Mouse (Mus musculus) stomach, embryonic 16.5 days (tissue): ENCODE measurements around the gene Gdpd5. TPM values are rescaled to one million over a fixed set of nuclear protein-coding genes. Genes with fewer than 3 reads are reported as not detected.
A peak's percentile ranks its signal among the peaks of the same experiment; 100 is the strongest.
"Not testable (repeated sequence)": the region's sequence is repeated elsewhere in the genome, so short reads cannot be mapped to it uniquely, and the experiment has no call there.

Source experiments
- ATAC-seq: fragments of 200-750 bp; cut with Nextera tagmentation; 2 replicates; pipeline ENCODE4 v1.8.0; 2017; ENCODE audit warnings: moderate number of reproducible peaks, moderate TSS enrichment; ENCODE audit not compliant: insufficient read depth, low FRiP score
- H3K27ac ChIP-seq: fragments of 300-500 bp; sonication (generic); 2 replicates; pipeline ENCODE4 v1.5.1; 2014; ENCODE audit warnings: low read length
- H3K27me3 ChIP-seq: fragments of 300-500 bp; sonication (generic); 2 replicates; pipeline ENCODE4 v1.6.1; 2014; ENCODE audit warnings: low read length, control low read depth, mixed read lengths; ENCODE audit not compliant: control insufficient read depth, insufficient read depth
- H3K36me3 ChIP-seq: fragments of 300-500 bp; sonication (generic); 2 replicates; pipeline ENCODE4 v1.6.1; 2014; ENCODE audit warnings: low read length; ENCODE audit not compliant: control insufficient read depth, insufficient read depth
- H3K4me1 ChIP-seq: fragments of 300-500 bp; sonication (generic); 2 replicates; pipeline ENCODE4 v1.6.1; 2014; ENCODE audit warnings: low read length, control low read depth, mixed read lengths; ENCODE audit not compliant: control insufficient read depth, insufficient read depth
- H3K4me2 ChIP-seq: fragments of 300-500 bp; sonication (generic); 2 replicates; pipeline ENCODE4 v1.6.1; 2014; ENCODE audit warnings: low read depth, low read length, mixed read lengths
- H3K4me3 ChIP-seq: fragments of 300-500 bp; sonication (generic); replicated peaks from 2 replicates; pipeline ENCODE4 v1.5.1; 2014; ENCODE audit warnings: mild to moderate bottlenecking, low read length
- H3K9ac ChIP-seq: fragments of 300-500 bp; sonication (generic); 2 replicates; pipeline ENCODE4 v1.6.1; 2014; ENCODE audit warnings: low read length
- H3K9me3 ChIP-seq: fragments of 300-500 bp; sonication (generic); replicated peaks from 2 replicates; pipeline ENCODE4 v1.6.1; 2016; ENCODE audit warnings: low read length, control low read depth; ENCODE audit not compliant: control insufficient read depth
- WGBS: fragments of 180-500 bp; shearing (Covaris S2); extraction: QIAGEN DNeasy Blood & Tissue Kit; methylation state at CpG from one replicate; pipeline ENCODE4 v1.1.7; 2014; 5-methylcytosine and 5-hydroxymethylcytosine counted together
- polyA plus RNA-seq: library from polyadenylated mRNA; unstranded; fragments of >200 nt; fragmentation: Nextera tagmentation; extraction: Ambion mirVana; gene quantifications from 2 replicates; pipeline ENCODE4 v1.2.1, GENCODE M21; 2015

Gdpd5 gene
- polyA plus RNA-seq, 1 experiment from 2014 or later = 17.1 TPM

GRCm38 (mm10) chr7:99362137-99362536 is 19.1 kb upstream of the Gdpd5 start:
- WGBS = 81% methylated on average over 2 of the region's 2 CpGs

GRCm38 (mm10) chr7:99365069-99365468 is 16.1 kb upstream of the Gdpd5 start:
- Histone ChIP-seq H3K9ac (no peak overlapping the region), H3K27ac (no peak overlapping the region), H3K9me3 (no peaks in the 10 kb centered on the region), H3K27me3 (no peaks in the 10 kb centered on the region), H3K4me2 (no peak overlapping the region), H3K4me1 (peaks cover 8% of the 10 kb centered on the region), H3K4me3 (no peak overlapping the region), H3K36me3 (no peaks in the 10 kb centered on the region)
- ATAC-seq = no peak
- 0% methylated on average over 5 of the region's 5 CpGs for WGBS

More at GRCm38 (mm10) chr7:99362137-99362536, 19.1 kb upstream of the Gdpd5 start:
- Histone ChIP-seq H3K4me2 (no peak overlapping the region), H3K4me1 (peaks cover 20% of the 10 kb centered on the region), H3K9ac (no peak overlapping the region), H3K4me3 (no peak overlapping the region), H3K27ac (no peak overlapping the region), H3K9me3 (no peaks in the 10 kb centered on the region), H3K36me3 (no peaks in the 10 kb centered on the region), H3K27me3 (no peaks in the 10 kb centered on the region)
- ATAC-seq = no peak

GRCm38 (mm10) chr7:99366716-99367115 is 14.5 kb upstream of the Gdpd5 start:
- Histone ChIP-seq H3K9me3 (no peaks in the 10 kb centered on the region), H3K4me2 (no peak overlapping the region), H3K36me3 (no peaks in the 10 kb centered on the region), H3K27ac (no peak overlapping the region), H3K4me3 (no peak overlapping the region), H3K9ac (no peak overlapping the region), H3K27me3 (no peaks in the 10 kb centered on the region), H3K4me1 (no peaks in the 10 kb centered on the region)
- WGBS = 55% methylated on average over 6 of the region's 6 CpGs
- ATAC-seq = no peak

- not testable (repeated sequence) for H3K36me3 ChIP-seq, H3K4me1 ChIP-seq, H3K9me3 ChIP-seq, H3K9ac ChIP-seq, H3K27me3 ChIP-seq, H3K27ac ChIP-seq, ATAC-seq, H3K4me3 ChIP-seq, H3K4me2 ChIP-seq
- 67% methylated on average over 3 of the region's 3 CpGs for WGBS
Observed at GRCm38 (mm10) chr7:99374325-99374724, 6.9 kb upstream of the Gdpd5 start.

GRCm38 (mm10) chr7:99375455-99375854 is 5.8 kb upstream of the Gdpd5 start:
- H3K4me1 ChIP-seq = no peaks in the 10 kb centered on the region
- no peaks in the 10 kb centered on the region for H3K36me3 ChIP-seq
- no peak overlapping the region for H3K27ac ChIP-seq
- peak; percentile 52; the same call in 1 of the 2 replicates for ATAC-seq
- no peak overlapping the region for H3K4me2 ChIP-seq
- H3K4me3 ChIP-seq = no peak overlapping the region
- WGBS = 6% methylated on average over 4 of the region's 4 CpGs
- no peak overlapping the region for H3K9ac ChIP-seq
- H3K27me3 ChIP-seq = no peaks in the 10 kb centered on the region
- no peaks in the 10 kb centered on the region for H3K9me3 ChIP-seq

GRCm38 (mm10) chr7:99378870-99379269 is 2.3 kb upstream of the Gdpd5 start:
- Histone ChIP-seq H3K4me3 (no peak overlapping the region), H3K4me1 (peaks cover 13% of the 10 kb centered on the region), H3K27ac (no peak overlapping the region), H3K27me3 (no peaks in the 10 kb centered on the region), H3K9ac (peak overlapping the region; percentile 36; the same call in 1 of the 2 replicates), H3K9me3 (no peaks in the 10 kb centered on the region), H3K36me3 (no peaks in the 10 kb centered on the region), H3K4me2 (no peak overlapping the region)
- WGBS = 68% methylated on average over 8 of the region's 8 CpGs
- no peak for ATAC-seq

- peak overlapping the region; percentile 73 for H3K9ac ChIP-seq
- H3K4me1 ChIP-seq = peaks cover 25% of the 10 kb centered on the region
- H3K27me3 ChIP-seq = no peaks in the 10 kb centered on the region
- no peaks in the 10 kb centered on the region for H3K36me3 ChIP-seq
- under 1% methylated on average over 24 of the region's 24 CpGs for WGBS
- H3K27ac ChIP-seq = peak overlapping the region; percentile 92
- H3K4me2 ChIP-seq = peak overlapping the region; percentile 91
- H3K9me3 ChIP-seq = no peaks in the 10 kb centered on the region
- peak; percentile 65 for ATAC-seq
- H3K4me3 ChIP-seq = peak overlapping the region; percentile 73
Observed at GRCm38 (mm10) chr7:99380491-99381213, 562 bp upstream of the Gdpd5 start.

- no peak for ATAC-seq
- Histone ChIP-seq H3K27ac (peak overlapping the region; percentile 88), H3K27me3 (no peaks in the 10 kb centered on the region), H3K4me1 (peaks cover 25% of the 10 kb centered on the region), H3K36me3 (no peaks in the 10 kb centered on the region), H3K4me3 (peak overlapping the region; percentile 73), H3K9me3 (no peaks in the 10 kb centered on the region), H3K4me2 (peak overlapping the region; percentile 91), H3K9ac (peak overlapping the region; percentile 87)
- 7% methylated on average over 30 of the region's 30 CpGs for WGBS
Observed at GRCm38 (mm10) chr7:99382088-99383000, 1.1 kb downstream of the Gdpd5 start.

GRCm38 (mm10) chr7:99383246-99383645 is 2.0 kb downstream of the Gdpd5 start:
- H3K4me1 ChIP-seq = peaks cover 25% of the 10 kb centered on the region
- H3K36me3 ChIP-seq = no peaks in the 10 kb centered on the region
- ATAC-seq = no peak
- peak overlapping the region; percentile 73 for H3K4me3 ChIP-seq
- H3K4me2 ChIP-seq = peak overlapping the region; percentile 91
- H3K27me3 ChIP-seq = no peaks in the 10 kb centered on the region
- peak overlapping the region; percentile 87 for H3K9ac ChIP-seq
- H3K27ac ChIP-seq = peak overlapping the region; percentile 79
- WGBS = 59% methylated on average over 5 of the region's 5 CpGs
- no peaks in the 10 kb centered on the region for H3K9me3 ChIP-seq
